Mouse (Mus musculus) neural tube, embryonic 11.5 days (tissue): Measurements from ENCODE around the gene Cep170b. TPM values are rescaled to one million over a fixed set of nuclear protein-coding genes. Genes with fewer than 3 reads are reported as not detected.
A peak's percentile ranks its signal among the peaks of the same experiment; 100 is the strongest.

ENCODE experiments used
- ATAC-seq: fragments of 200-750 bp; cut with Nextera tagmentation; 2 replicates; pipeline ENCODE4 v1.8.0; 2017; ENCODE audit warnings: moderate number of reproducible peaks, mild to moderate bottlenecking, moderate TSS enrichment, moderate library complexity; ENCODE audit not compliant: insufficient read depth, low FRiP score, low TSS enrichment
- DNase-seq: peaks from one replicate; pipeline ENCODE4 v3.0.0-alpha.2; 2015; ENCODE audit warnings: low spot score
- H3K27ac ChIP-seq: fragments of 300-500 bp; sonication (generic); 2 replicates; pipeline ENCODE4 v1.5.1; 2014; ENCODE audit warnings: low read depth, mild to moderate bottlenecking, low read length
- H3K27me3 ChIP-seq: fragments of 300-500 bp; sonication (generic); 2 replicates; pipeline ENCODE4 v1.6.1; 2014; ENCODE audit warnings: mild to moderate bottlenecking, low read length, mixed read lengths; ENCODE audit not compliant: control insufficient read depth, insufficient read depth
- H3K36me3 ChIP-seq: fragments of 300-500 bp; sonication (generic); 2 replicates; pipeline ENCODE4 v1.6.1; 2014; ENCODE audit warnings: mild to moderate bottlenecking, low read length, moderate library complexity, mixed read lengths; ENCODE audit not compliant: control insufficient read depth, insufficient read depth
- H3K4me1 ChIP-seq: fragments of 300-500 bp; sonication (generic); 2 replicates; pipeline ENCODE4 v1.6.1; 2014; ENCODE audit warnings: low read length, mixed read lengths; ENCODE audit not compliant: control insufficient read depth, insufficient read depth
- H3K4me2 ChIP-seq: fragments of 300-500 bp; sonication (generic); 2 replicates; pipeline ENCODE4 v1.6.1; 2014; ENCODE audit warnings: low read depth, mild to moderate bottlenecking, moderate library complexity
- H3K4me3 ChIP-seq: fragments of 300-500 bp; sonication (generic); 2 replicates; pipeline ENCODE4 v1.5.1; 2014; ENCODE audit warnings: low read depth, low read length
- H3K9ac ChIP-seq: fragments of 300-500 bp; sonication (generic); 2 replicates; pipeline ENCODE4 v1.6.1; 2014; ENCODE audit warnings: mild to moderate bottlenecking, low read length
- H3K9me3 ChIP-seq: fragments of 300-500 bp; sonication (generic); 2 replicates; pipeline ENCODE4 v1.6.1; 2016; ENCODE audit warnings: low read length; ENCODE audit not compliant: control insufficient read depth
- WGBS: fragments of 180-500 bp; shearing (Covaris S2); extraction: QIAGEN DNeasy Blood & Tissue Kit; methylation state at CpG from one replicate; pipeline ENCODE4 v1.1.7; 2014; 5-methylcytosine and 5-hydroxymethylcytosine counted together
- polyA plus RNA-seq: library from polyadenylated mRNA; unstranded; fragments of >200 nt; fragmentation: Nextera tagmentation; extraction: Ambion mirVana; gene quantifications from 2 replicates; pipeline ENCODE4 v1.2.1, GENCODE M21; 2014

The Cep170b gene
- polyA plus RNA-seq, 1 experiment from 2014 or later: 10.7 TPM

GRCm38 (mm10) chr12:112763176-112763575 lies 42.9 kb downstream of the Cep170b start:
- DNase-seq: no peak
- ATAC-seq: no peak
- WGBS: 86% methylated on average over 4 of the region's 4 CpGs

GRCm38 (mm10) chr12:112764141-112764540 lies 43.9 kb downstream of the Cep170b start:
- H3K4me3 ChIP-seq: no peak overlapping the region
- no peaks in the 10 kb centered on the region for H3K9me3 ChIP-seq
- H3K27ac ChIP-seq: no peak overlapping the region
- no peak overlapping the region for H3K9ac ChIP-seq
- H3K4me2 ChIP-seq: no peak overlapping the region
- H3K27me3 ChIP-seq: no peaks in the 10 kb centered on the region
- 87% methylated on average over 5 of the region's 5 CpGs for WGBS
- no peaks in the 10 kb centered on the region for H3K4me1 ChIP-seq
- ATAC-seq (no peak), DNase-seq (no peak)
- no peaks in the 10 kb centered on the region for H3K36me3 ChIP-seq

More at GRCm38 (mm10) chr12:112763176-112763575, 42.9 kb downstream of the Cep170b start:
- H3K4me3 ChIP-seq: no peak overlapping the region
- H3K27ac ChIP-seq: no peak overlapping the region
- H3K9ac ChIP-seq: no peak overlapping the region
- no peaks in the 10 kb centered on the region for H3K9me3 ChIP-seq
- H3K36me3 ChIP-seq: no peaks in the 10 kb centered on the region
- no peaks in the 10 kb centered on the region for H3K27me3 ChIP-seq
- no peak overlapping the region for H3K4me2 ChIP-seq
- no peaks in the 10 kb centered on the region for H3K4me1 ChIP-seq

GRCm38 (mm10) chr12:112764991-112765390 lies 44.7 kb downstream of the Cep170b start:
- no peak for ATAC-seq
- Histone ChIP-seq H3K27ac (no peak overlapping the region), H3K4me1 (no peaks in the 10 kb centered on the region), H3K9ac (no peak overlapping the region), H3K36me3 (no peaks in the 10 kb centered on the region), H3K9me3 (no peaks in the 10 kb centered on the region), H3K4me2 (no peak overlapping the region), H3K27me3 (no peaks in the 10 kb centered on the region), H3K4me3 (no peak overlapping the region)
- WGBS: 90% methylated on average over 7 of the region's 7 CpGs
- peak; percentile 6 for DNase-seq

GRCm38 (mm10) chr12:112766586-112766985 lies 46.3 kb downstream of the Cep170b start:
- H3K27me3 ChIP-seq: no peaks in the 10 kb centered on the region

GRCm38 (mm10) chr12:112767036-112767890 lies 47.0 kb downstream of the Cep170b start:
- DNase-seq: peak; percentile 4
- ATAC-seq: no peak
- H3K27ac ChIP-seq: no peak overlapping the region
- no peaks in the 10 kb centered on the region for H3K36me3 ChIP-seq
- H3K9ac ChIP-seq: no peak overlapping the region
- 87% methylated on average over 16 of the region's 16 CpGs for WGBS
- no peak overlapping the region for H3K4me2 ChIP-seq
- no peak overlapping the region for H3K4me3 ChIP-seq
- no peaks in the 10 kb centered on the region for H3K9me3 ChIP-seq
- H3K4me1 ChIP-seq: no peaks in the 10 kb centered on the region
- no peaks in the 10 kb centered on the region for H3K27me3 ChIP-seq

More at GRCm38 (mm10) chr12:112766586-112766985, 46.3 kb downstream of the Cep170b start:
- no peak for ATAC-seq
- no peak overlapping the region for H3K9ac ChIP-seq
- peak; percentile 4 for DNase-seq
- H3K4me3 ChIP-seq: no peak overlapping the region
- 90% methylated on average over 7 of the region's 7 CpGs for WGBS
- no peaks in the 10 kb centered on the region for H3K9me3 ChIP-seq
- H3K4me2 ChIP-seq: no peak overlapping the region
- no peaks in the 10 kb centered on the region for H3K36me3 ChIP-seq
- no peaks in the 10 kb centered on the region for H3K4me1 ChIP-seq
- H3K27ac ChIP-seq: no peak overlapping the region

- Histone ChIP-seq H3K9ac (no peak overlapping the region), H3K4me3 (no peak overlapping the region), H3K27ac (no peak overlapping the region), H3K27me3 (no peaks in the 10 kb centered on the region), H3K36me3 (no peaks in the 10 kb centered on the region), H3K4me1 (no peaks in the 10 kb centered on the region), H3K9me3 (no peaks in the 10 kb centered on the region), H3K4me2 (no peak overlapping the region)
- ATAC-seq (no peak), DNase-seq (peak; percentile 8)
- 88% methylated on average over 8 of the region's 8 CpGs for WGBS
These were observed 47.9 kb downstream of the Cep170b start for GRCm38 (mm10) chr12:112768166-112768565.

GRCm38 (mm10) chr12:112769031-112769430 lies 48.8 kb downstream of the Cep170b start:
- ATAC-seq: no peak

GRCm38 (mm10) chr12:112769751-112770150 lies 49.5 kb downstream of the Cep170b start:
- H3K9me3 ChIP-seq: no peaks in the 10 kb centered on the region
- H3K4me2 ChIP-seq: no peak overlapping the region
- DNase-seq (peak; percentile 5), ATAC-seq (no peak)
- no peak overlapping the region for H3K4me3 ChIP-seq
- H3K4me1 ChIP-seq: no peaks in the 10 kb centered on the region
- H3K9ac ChIP-seq: no peak overlapping the region
- no peaks in the 10 kb centered on the region for H3K27me3 ChIP-seq
- WGBS: 71% methylated on average over 2 of the region's 2 CpGs
- H3K36me3 ChIP-seq: no peaks in the 10 kb centered on the region
- H3K27ac ChIP-seq: no peak overlapping the region

More at GRCm38 (mm10) chr12:112769031-112769430, 48.8 kb downstream of the Cep170b start:
- peak; percentile 10 for DNase-seq
- WGBS: 84% methylated on average over 6 of the region's 6 CpGs
- Histone ChIP-seq H3K9me3 (no peaks in the 10 kb centered on the region), H3K4me1 (no peaks in the 10 kb centered on the region), H3K4me2 (no peak overlapping the region), H3K4me3 (no peak overlapping the region), H3K27ac (no peak overlapping the region), H3K9ac (no peak overlapping the region), H3K36me3 (no peaks in the 10 kb centered on the region), H3K27me3 (no peaks in the 10 kb centered on the region)

GRCm38 (mm10) chr12:112770396-112770795 lies 50.1 kb downstream of the Cep170b start:
- peak overlapping the region; percentile 6; the same call in 1 of the 2 replicates for H3K9ac ChIP-seq
- 79% methylated on average over 4 of the region's 4 CpGs for WGBS
- no peaks in the 10 kb centered on the region for H3K27me3 ChIP-seq
- DNase-seq (no peak), ATAC-seq (no peak)
- H3K9me3 ChIP-seq: no peaks in the 10 kb centered on the region
- H3K4me3 ChIP-seq: no peak overlapping the region
- H3K27ac ChIP-seq: no peak overlapping the region
- H3K4me1 ChIP-seq: no peaks in the 10 kb centered on the region
- no peaks in the 10 kb centered on the region for H3K36me3 ChIP-seq
- H3K4me2 ChIP-seq: no peak overlapping the region
